Mouse (Mus musculus) granulocyte monocyte progenitor cell, adult 5-6 weeks (primary cell): Measurements from ENCODE around the gene Mfap1b. TPM values are rescaled to one million over a fixed set of nuclear protein-coding genes. Genes with fewer than 3 reads are reported as not detected.
"Not testable (repeated sequence)": the region's sequence is repeated elsewhere in the genome, so short reads cannot be mapped to it uniquely, and the experiment has no call there.

Experiments used
- ATAC-seq: replicated peaks from 2 replicates; pipeline ENCODE4 v1.8.0; 2016; ENCODE audit warnings: mild to moderate bottlenecking, moderate TSS enrichment, inconsistent platforms; ENCODE audit not compliant: poor library complexity, severe bottlenecking
- total RNA-seq, 2 experiments: library from RNA; stranded (forward) in 1 of 2; stranded (reverse) in 1 of 2; fragments of 200-712, 200-1000 nt in 1 of 2; fragments of >200 nt in 1 of 2; fragmentation: Nextera tagmentation in 1 of 2; gene quantifications; 2 replicates each; pipeline ENCODE4 v1.2.3; 2014 to 2017

Gene Mfap1b
- total RNA-seq (2014; fragmentation: Nextera tagmentation): 23.3 and 30.9 TPM in 2 replicates
- 45.9 and 52.2 TPM in 2 replicates for total RNA-seq (2017)

DNA sequence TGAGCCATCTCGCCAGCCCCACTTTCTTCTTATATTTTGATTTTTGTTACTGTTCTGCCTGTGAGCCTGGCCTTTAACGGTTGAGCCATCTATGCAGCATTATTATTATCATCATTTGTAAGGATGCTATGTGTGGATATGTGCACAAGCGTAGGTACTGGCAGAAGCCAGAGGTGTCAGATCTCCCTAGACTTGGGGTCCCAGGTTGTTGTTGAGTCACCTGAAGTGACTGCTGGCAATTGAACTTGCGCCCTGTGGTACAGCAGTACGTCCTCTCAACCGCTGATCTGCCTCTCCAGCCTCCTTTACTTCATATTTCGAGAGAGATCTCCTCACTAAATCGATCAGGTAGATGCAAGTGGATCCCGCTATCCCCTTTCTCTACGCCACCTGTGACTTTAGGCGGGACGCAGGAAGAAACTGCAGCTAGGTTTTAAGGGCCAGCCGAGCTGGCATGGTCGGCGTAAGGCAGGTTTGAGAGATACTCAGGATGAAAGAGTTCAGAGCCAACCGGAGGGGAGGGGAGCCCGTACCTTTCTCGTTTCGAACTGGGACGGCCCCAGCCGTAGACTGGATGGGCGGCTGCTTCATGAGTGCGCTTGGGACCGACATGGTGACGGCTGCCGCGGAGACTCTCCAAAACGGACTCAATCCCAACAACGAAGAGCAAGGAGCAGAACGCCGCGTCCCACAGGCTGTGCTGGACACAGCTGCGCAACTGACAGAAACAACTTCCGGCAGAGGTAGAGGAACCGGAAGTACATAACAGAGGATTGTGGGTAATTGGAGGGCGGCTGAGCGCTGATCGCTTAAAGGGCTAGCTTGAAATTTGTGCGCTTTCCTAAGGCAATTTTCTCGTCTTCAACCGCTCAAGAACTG lies at the start of gene Mfap1b:
TSS of gene Mfap1b (minus strand) at position 767 of the 879 bp plus-strand sequence.
- ATAC-seq: peak; percentile 99

DNA sequence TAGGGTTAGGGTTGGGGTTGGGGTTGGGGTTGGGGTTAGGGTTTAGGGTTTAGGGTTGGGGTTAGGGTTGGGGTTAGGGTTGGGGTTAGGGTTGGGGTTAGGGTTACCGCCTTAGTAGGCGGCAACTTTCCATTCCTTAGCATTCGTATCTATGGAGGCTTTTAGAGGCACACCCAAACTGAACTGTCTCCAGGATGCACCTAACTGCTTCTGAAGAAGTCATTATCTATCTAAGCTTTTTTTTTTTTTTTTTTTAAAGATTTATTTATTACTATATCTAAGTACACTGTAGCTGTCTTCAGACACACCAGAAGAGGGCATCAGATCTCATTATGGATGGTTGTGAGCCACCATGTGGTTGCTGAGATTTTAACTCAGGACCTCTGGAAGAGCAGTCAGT lies 49.0 kb upstream of the Mfap1b start:
- ATAC-seq: not testable (repeated sequence)

DNA sequence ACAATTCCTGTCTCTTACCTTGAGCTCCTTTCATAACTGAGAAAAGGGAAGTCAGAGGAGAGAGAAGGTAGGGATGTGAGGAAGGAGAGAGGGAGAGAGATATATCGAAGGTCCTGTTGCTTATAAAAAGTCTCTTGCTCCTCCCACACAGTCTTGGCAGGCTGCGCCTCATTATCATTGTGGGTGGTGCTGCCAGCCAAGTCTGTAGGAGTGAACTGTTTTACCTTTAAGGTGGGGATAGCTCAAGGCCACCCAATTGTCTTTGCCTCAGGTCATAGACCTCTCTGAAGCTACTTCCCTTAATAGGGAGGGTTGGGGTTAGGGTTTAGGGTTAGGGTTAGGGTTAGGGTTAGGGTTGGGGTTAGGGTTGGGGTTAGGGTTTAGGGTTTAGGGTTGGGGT lies 48.1 kb upstream of the Mfap1b start:
- ATAC-seq: no peak

DNA sequence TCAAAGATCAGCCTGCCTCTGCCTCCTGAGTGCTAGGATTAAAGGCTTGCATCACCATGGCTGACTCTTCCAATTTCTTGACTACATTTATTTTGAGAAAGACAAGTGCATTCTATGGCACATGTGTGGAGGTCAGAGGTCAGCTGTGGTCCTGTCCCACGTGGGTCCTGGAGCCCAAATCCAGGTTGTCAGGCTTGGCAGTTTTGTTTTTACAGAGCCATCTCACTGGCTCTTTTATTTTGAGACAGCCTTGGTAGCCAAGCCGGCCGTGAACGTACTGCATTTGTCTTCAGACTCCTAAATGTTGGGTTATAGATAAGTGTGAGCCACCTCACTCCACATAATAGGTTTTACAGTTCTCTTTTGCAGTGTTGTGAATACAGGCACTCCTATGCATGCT lies 44.8 kb upstream of the Mfap1b start:
- ATAC-seq: not testable (repeated sequence)

DNA sequence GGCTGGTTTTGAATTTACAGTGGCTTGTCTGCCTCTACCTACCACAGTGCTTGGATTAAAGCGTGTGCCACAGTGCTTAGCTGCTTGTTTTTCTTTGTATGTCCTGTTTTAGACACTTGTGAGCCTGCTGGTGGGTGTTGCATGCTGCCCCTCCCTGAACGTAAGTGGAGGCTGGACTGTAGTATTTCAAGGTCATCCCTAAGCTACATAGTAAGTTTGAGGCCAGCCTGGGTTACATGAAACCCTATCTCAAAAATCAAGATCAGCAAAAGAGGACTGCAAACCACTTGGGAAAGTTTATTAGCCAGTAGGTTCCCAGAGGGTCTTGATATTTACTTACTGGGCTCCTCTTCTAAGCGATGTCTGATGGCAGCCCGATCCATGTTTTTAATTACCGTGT lies 44.2 kb upstream of the Mfap1b start:
- ATAC-seq: no peak

DNA sequence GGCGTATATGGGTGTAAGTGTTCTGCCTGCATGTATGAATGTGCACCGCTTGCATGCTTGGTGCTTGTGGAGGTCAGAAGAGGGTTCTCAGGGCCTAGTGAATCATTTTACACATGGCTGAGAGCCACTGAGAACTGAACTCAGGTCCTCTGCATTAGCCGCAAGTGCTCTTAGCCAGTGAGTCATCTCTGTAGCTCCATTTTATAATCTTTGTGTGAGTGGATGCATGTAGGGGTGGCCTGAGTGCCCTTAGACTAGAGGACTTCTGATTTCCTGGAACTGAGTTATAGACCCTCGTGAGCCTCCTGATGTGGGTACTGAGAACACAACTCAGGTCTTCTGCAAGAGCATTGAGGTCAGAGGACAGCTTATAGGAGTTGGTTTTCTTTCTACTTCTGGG lies 40.3 kb upstream of the Mfap1b start:
- no peak for ATAC-seq

DNA sequence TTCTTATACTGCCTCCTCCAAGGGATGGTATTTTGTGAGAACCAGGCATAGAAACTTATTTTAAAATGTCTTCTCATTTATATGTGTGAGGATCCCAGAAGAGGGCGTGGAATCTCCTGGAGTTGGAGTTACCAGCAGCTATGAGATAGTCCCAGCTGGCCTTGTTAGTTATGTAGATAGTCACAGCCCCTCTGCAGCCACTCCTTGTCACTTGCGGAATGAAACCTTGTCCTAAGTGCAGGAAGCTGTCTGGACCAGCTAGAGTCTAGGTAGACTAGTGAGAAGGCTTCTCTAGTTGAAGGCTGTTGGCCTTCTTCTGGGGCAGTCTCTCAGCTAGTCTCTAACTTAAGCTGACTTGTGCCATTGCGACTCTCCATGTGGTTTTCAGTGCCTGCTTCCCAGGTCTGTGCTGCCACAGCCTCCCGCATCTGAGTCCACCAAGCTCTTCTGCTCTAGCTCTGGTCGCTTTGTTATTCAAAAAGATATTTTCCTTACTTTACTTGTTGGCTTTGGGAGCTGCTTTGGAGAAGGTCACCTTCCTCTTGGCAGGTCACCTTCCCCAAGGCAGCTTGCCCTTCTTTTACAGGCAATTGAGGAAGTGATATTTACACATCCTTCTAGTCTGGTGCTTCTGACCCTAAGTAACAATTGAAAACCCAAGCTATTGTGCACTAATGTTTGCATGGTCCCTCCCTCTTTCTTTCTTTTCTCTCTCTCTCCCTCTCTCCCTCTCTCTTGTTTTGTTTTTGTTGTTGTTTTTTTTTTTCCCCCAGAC lies 39.3 kb upstream of the Mfap1b start:
- peak; percentile 61; the same call in 1 of the 2 replicates for ATAC-seq

DNA sequence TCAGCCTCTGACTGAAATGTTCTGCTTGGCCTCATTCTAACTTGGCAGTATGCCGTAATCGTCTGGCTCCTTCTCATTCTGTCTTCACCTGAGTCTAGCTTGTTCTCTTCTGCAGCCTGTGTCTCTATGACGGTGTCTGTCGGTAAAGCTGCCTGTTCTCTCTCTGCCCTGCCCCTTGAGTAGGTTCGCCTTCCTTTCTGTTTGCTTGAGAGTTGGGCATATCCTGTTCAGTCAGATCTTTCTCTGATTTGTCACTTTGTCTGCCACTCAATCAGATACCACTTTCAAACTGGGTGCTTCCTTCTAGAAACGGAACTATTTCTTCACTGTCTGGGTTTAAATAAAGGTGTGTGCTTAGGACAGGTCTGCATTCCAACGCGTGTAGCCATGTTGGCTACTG lies 37.5 kb upstream of the Mfap1b start:
- no peak for ATAC-seq

DNA sequence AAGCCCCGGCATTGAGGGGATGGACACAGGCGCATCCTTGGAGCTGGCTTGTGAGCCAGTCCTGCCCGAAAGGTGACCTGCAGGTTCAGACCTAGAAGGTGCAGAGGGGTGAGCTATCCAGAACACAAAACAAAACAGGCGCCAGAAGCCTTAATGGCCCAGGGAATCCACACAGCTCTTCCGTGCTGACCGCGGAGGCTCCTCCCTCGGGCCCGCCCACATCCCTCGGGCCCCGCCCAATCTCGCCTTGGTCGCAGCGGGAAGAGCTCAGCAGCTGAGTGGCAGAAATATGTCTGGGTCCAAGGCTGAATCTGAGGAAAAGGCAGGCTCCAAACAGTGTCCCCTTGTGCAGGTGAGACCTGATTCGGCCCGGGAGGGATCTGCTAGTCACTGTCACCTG lies 35.7 kb upstream of the Mfap1b start:
- ATAC-seq: peak; percentile 31

DNA sequence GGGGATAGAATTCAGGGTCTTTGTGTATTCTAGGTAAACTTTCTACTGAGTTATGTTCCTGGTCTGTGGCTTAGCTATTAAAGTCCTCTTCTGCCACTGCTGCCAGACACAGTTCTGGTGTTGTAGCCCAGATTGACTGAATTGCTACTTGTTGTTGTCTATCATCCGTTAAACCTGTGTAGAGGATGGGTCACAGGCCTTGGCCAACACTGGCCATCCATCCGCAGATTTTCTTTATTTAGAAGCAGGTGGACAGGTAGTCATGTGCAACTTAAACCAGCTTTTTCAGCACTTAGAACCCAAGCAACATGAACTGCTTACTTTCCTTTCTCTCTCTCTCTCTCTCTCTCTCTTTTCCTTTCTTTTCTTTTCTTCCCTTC lies 34.1 kb upstream of the Mfap1b start:
- ATAC-seq: no peak

DNA sequence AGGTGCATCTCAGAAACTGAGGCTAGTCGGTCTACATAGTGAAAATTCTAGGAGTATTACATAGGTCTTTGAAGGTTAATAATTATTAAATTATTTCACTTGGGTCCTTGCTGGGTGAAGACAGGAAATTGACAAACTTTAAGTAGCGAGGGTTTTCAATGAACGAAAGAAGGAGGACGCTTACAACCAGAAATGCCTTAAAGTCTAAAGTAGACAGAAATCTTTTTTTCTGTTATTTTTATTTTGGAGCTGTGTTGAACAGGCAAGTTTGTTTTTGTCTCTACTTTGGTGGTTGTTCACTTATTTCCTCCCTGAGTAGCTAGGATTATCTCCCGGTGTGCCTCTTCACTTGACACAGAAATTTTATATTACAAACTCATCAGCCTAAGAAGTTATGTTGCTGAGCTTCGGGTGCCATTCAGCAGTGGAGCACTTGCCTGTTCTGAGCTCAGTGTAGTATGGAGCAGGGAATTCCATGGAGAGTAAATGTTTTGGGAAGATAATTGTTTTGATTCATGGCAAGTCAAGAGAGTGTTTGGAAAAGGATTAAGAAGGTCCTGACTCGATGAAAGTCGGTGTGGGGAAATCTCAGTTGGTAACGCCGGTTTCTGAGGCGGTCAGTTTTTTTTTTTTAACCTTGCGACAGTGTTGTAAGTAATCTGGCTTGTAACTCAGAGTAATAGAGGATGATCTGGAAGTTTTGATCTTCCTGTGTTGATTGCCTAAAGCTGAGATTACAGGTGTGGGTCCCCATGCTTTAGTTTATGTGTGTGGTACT lies 33.5 kb upstream of the Mfap1b start:
- no peak for ATAC-seq

DNA sequence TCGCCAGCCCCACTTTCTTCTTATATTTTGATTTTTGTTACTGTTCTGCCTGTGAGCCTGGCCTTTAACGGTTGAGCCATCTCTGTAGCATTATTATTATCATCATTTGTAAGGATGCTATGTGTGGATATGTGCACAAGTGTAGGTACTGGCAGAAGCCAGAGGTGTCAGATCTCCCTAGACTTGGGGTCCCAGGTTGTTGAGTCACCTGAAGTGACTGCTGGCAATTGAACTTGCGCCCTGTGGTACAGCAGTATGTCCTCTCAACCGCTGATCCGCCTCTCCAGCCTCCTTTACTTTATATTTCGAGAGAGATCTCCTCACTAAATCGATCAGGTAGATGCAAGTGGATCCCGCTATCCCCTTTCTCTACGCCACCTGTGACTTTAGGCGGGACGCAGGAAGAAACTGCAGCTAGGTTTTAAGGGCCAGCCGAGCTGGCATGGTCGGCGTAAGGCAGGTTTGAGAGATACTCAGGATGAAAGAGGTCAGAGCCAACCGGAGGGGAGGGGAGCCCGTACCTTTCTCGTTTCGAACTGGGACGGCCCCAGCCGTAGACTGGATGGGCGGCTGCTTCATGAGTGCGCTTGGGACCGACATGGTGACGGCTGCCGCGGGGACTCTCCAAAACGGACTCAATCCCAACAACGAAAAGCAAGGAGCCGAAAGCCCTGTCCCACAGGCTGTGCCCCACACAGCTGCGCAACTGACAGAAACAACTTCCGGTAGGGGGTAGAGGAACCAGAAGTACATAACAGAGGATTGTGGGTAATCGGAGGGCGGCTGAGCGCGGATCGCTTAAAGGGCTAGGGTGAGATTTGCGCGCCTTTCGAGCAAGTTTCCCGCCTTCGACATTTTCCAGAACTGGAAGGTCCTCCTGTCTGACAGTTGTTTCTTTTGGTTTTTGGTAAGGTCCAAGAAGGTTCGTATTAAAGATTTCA lies 32.3 kb upstream of the Mfap1b start, which contains the start of the genes Mfap1a and Wdr76:
TSS of gene Mfap1a (minus strand) at position 724 of the 941 bp plus-strand sequence.
TSS of gene Wdr76 (plus strand) at position 782 of the 941 bp plus-strand sequence.
- ATAC-seq: peak; percentile 95

DNA sequence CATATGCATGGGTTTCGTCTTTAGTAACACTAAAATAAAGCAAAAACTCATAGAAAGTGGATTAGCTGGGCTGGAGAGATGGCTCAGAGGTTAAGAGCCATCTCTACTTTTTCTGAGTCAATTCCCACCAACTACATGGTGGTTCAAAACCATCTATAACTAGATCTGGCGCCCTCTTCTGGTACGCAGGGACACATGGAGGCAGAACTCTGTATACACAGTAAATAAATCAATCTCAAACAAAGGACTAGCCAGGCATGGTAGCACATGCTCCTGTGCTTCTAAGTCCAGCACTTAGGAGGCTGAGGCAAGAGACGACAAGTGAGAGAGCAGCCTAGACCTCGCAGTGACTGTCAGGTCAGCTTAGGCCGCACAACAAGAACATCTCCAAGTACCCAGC lies 27.7 kb upstream of the Mfap1b start:
- ATAC-seq: 0 out of 2 replicates have a peak, but pooled peaks have one; percentile 33

DNA sequence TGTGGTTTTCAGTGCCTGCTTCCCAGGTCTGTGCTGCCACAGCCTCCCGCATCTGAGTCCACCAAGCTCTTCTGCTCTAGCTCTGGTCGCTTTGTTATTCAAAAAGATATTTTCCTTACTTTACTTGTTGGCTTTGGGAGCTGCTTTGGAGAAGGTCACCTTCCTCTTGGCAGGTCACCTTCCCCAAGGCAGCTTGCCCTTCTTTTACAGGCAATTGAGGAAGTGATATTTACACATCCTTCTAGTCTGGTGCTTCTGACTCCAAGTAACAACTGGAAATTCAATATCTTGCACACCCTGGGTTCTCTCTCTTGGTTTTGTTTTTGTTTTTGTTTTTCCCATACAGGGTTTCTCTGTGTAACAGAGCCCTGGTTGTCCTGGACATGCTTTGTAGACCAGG lies 10.5 kb upstream of the Mfap1b start:
- ATAC-seq: peak; percentile 62

DNA sequence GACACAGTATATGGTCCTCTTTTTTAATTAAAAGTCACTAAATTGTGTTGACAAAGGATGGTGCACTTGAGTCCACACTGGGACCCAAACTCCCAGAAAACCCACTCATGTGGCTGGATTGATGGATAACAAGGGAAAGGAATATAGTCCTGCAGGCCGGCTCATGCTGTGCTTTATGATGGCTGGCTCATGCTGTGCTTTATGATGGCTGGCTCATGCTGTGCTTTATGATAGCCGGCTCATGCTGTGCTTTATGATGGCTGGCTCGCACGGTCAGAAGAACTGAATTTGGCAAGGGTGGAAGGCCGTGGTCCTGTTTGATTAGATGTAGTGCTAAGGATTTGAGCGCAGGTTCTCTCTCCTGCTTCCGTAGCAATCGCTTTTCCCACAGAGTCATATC lies 9.7 kb upstream of the Mfap1b start:
- no peak for ATAC-seq

DNA sequence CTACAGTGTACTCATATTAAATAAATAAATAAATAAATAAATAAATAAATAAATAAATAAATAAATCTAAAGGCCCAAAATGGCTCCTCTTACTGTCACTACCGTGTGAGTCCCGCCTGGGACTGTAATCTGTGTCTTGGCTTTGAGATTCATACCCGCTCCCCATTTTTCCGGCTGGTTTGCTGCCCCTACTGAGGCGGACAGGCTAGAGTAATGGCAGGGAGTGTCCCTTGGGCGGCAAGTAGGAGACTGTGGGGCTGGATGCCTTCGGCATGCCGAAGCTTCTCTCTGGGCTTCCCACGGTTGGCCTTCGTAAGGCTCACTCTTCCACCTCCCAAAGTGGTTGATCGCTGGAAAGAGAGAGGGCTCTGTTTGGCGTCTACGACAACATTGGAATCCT lies 7.0 kb upstream of the Mfap1b start:
- peak; percentile 39; the same call in 1 of the 2 replicates for ATAC-seq

DNA sequence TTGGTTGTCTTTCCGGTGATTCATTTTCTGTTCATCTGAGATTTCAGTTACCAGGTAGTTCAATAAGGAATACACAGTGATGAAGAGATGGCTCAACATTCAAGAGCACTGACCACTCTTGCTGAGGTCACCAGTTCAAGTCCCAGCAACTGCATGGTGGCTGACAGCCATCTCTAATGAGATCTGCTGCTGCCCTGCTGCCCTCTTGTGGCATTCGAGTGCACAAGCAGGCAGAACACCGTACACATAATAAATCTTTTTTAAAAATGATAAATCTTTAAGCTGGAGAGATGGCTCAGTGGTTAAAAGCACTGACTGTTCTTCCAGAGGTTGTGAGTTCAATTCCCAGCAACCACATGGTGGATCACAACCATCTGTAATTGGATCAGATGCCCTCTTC lies 6.6 kb upstream of the Mfap1b start:
- ATAC-seq: peak; percentile 84

DNA sequence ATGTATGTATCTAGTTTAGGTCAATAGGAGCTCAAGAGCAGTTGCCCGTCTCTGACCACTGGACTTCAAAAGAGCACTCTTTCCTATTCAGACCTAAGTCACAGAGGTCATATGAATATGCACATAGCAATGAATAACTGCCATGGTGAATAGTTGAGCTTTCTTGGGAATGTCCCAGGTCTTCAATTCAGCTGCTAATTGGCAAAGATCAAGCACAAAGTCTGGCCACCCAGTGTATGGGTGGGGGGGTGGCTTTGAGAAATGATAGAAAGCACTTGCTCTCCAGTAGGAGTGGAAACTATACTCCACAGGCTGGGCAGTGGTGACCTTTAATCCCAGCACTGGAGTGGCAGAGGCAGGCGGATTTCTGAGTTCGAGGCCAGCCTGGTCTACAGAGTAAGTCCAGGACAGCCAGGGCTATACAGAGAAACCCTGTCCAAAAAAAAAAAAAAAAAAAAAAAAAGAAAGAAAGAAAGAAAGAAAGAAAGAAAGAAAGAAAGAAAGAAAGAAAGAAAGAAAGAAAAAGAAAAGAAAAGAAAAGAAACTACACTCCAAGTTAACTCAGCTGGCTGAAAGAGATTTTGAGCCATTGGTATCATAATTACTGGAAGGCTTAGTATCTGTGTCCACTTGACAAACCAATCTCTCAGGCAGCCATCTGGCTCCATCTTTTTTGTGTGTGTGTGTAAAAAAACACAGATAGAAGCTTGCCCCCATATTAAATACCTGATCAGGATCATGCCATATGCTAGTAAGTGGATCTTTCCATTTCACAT lies 3.8 kb upstream of the Mfap1b start:
- ATAC-seq: no peak

DNA sequence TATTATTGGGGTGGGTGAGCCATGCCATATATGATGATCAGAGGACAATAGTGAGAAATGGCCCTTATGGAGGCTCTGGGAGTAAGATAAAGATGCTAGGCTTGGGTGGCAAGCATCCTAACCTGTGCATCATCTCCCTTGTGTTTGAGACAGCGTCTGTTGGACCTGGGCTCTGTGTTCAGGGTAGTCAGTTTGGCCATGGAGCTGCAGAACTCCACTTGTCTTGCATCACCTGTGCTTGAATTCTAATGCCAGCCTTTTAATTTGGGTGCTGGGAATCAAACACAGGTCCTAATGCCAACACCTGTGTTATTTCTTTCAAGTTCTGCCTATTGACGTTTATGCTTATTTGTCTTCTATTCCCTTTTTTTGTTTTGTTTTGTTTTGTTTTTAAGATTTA lies 1.4 kb upstream of the Mfap1b start:
- ATAC-seq: not testable (repeated sequence)
